Mouse (Mus musculus) embryonic facial prominence, embryonic 11.5 days (tissue): ENCODE measurements around the gene Atad3a. TPM values are rescaled to one million over a fixed set of nuclear protein-coding genes. Genes with fewer than 3 reads are reported as not detected.

Source experiments
- ATAC-seq: fragments of 200-750 bp; cut with Nextera tagmentation; replicated peaks from 2 replicates; pipeline ENCODE4 v1.8.0; 2017; ENCODE audit warnings: low read depth; ENCODE audit not compliant: insufficient number of reproducible peaks, low FRiP score, low TSS enrichment
- DNase-seq: peaks from one replicate; pipeline ENCODE4 v3.0.0-alpha.2; 2015; ENCODE audit warnings: low spot score
- H3K27ac ChIP-seq: fragments of 300-500 bp; sonication (generic); replicated peaks from 2 replicates; pipeline ENCODE4 v1.5.1; 2014; ENCODE audit warnings: mild to moderate bottlenecking, low read depth, low read length, control low read depth
- H3K27me3 ChIP-seq: fragments of 300-500 bp; sonication (generic); 2 replicates; pipeline ENCODE4 v1.6.1; 2014; ENCODE audit warnings: mild to moderate bottlenecking, low read length, moderate library complexity, mixed read lengths; ENCODE audit not compliant: control insufficient read depth, insufficient read depth
- H3K36me3 ChIP-seq: fragments of 300-500 bp; sonication (generic); replicated peaks from 2 replicates; pipeline ENCODE4 v1.6.1; 2014; ENCODE audit warnings: low read depth, mild to moderate bottlenecking, low read length, moderate library complexity, mixed read lengths; ENCODE audit not compliant: control insufficient read depth, insufficient read depth
- H3K4me1 ChIP-seq: fragments of 300-500 bp; sonication (generic); 2 replicates; pipeline ENCODE4 v1.6.1; 2014; ENCODE audit warnings: low read length, mixed read lengths; ENCODE audit not compliant: control insufficient read depth, insufficient read depth
- H3K4me2 ChIP-seq: fragments of 300-500 bp; sonication (generic); 2 replicates; pipeline ENCODE4 v1.6.1; 2014; ENCODE audit warnings: low read depth, mild to moderate bottlenecking, control low read depth, low read length, moderate library complexity
- H3K4me3 ChIP-seq: fragments of 300-500 bp; sonication (generic); 2 replicates; pipeline ENCODE4 v1.5.1; 2014; ENCODE audit warnings: low read depth, low read length, control low read depth
- H3K9ac ChIP-seq: fragments of 300-500 bp; sonication (generic); replicated peaks from 2 replicates; pipeline ENCODE4 v1.6.1; 2014; ENCODE audit warnings: mild to moderate bottlenecking, control low read depth, low read length
- H3K9me3 ChIP-seq: fragments of 300-500 bp; sonication (generic); replicated peaks from 2 replicates; pipeline ENCODE4 v1.6.1; 2016; ENCODE audit warnings: mild to moderate bottlenecking, low read length, inconsistent platforms, mixed read lengths; ENCODE audit not compliant: control insufficient read depth
- WGBS: fragments of 180-500 bp; shearing (Covaris S2); extraction: QIAGEN DNeasy Blood & Tissue Kit; methylation state at CpG from one replicate; pipeline ENCODE4 v1.1.7; 2014; 5-methylcytosine and 5-hydroxymethylcytosine counted together
- polyA plus RNA-seq: library from polyadenylated mRNA; unstranded; fragments of >200 nt; fragmentation: Nextera tagmentation; extraction: Ambion mirVana; gene quantifications from 2 replicates; pipeline ENCODE4 v1.2.1, GENCODE M21; 2014

The Atad3a gene
- polyA plus RNA-seq, 1 experiment from 2014 or later, result 79.0 TPM

GRCm38 (mm10) chr4:155761356-155762099, 635 bp upstream of the Atad3a start:
- Histone ChIP-seq H3K9me3 (no peaks in the 10 kb centered on the region), H3K36me3 (no peaks in the 10 kb centered on the region; the same call in 1 of the 2 replicates), H3K27ac (0 out of 2 replicates have a peak overlapping the region, but pooled peaks have one; percentile 0), H3K4me2 (peak overlapping the region; percentile 87), H3K9ac (peak overlapping the region; percentile 61), H3K27me3 (no peaks in the 10 kb centered on the region), H3K4me1 (no peaks in the 10 kb centered on the region; the same call in none of the 2 replicates), H3K4me3 (peak overlapping the region; percentile 88)
- DNase-seq, result no peak
- WGBS, result 2% methylated on average over 28 of the region's 28 CpGs
- ATAC-seq, result 0 out of 2 replicates have a peak, but pooled peaks have one; percentile 12

GRCm38 (mm10) chr4:155759862-155760612, 856 bp downstream of the Atad3a start:
- 4% methylated on average over 10 of the region's 10 CpGs for WGBS
- peak overlapping the region; percentile 87 for H3K4me2 ChIP-seq
- no peak for ATAC-seq
- H3K4me1 ChIP-seq, result no peaks in the 10 kb centered on the region; the same call in none of the 2 replicates
- peaks cover 4% of the 10 kb centered on the region for H3K36me3 ChIP-seq
- peak; percentile 59 for DNase-seq
- peak overlapping the region; percentile 70 for H3K9ac ChIP-seq
- no peaks in the 10 kb centered on the region for H3K27me3 ChIP-seq
- no peak overlapping the region; the same call in 1 of the 2 replicates for H3K27ac ChIP-seq
- H3K9me3 ChIP-seq, result no peaks in the 10 kb centered on the region
- peak overlapping the region; percentile 88 for H3K4me3 ChIP-seq

DNA sequence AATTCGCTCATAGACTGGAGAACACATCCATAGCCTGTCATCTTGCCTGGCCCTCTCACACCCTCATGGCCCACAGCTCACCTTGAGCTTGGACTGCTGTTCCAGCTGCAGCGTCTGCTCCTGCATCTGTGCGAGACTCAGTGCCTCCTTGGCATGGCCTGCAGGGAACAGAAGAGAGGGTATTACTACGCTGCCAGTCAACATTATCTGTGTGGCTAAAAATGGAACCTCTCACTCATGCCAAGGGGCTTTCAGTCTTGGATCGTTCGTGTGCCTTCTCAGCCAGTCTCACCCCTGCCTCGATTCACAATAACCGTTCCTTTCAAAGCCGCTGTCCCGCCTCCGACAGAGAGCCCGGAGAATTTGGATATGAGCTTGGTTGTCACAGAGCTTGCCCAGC, 3.9 kb downstream of the Atad3a start:
- Histone ChIP-seq H3K36me3 (peaks cover 9% of the 10 kb centered on the region), H3K27ac (no peak overlapping the region), H3K9ac (no peak overlapping the region), H3K9me3 (no peaks in the 10 kb centered on the region), H3K27me3 (no peaks in the 10 kb centered on the region), H3K4me1 (no peaks in the 10 kb centered on the region; the same call in none of the 2 replicates), H3K4me2 (no peak overlapping the region), H3K4me3 (no peak overlapping the region)
- 92% methylated on average over 12 of the region's 12 CpGs for WGBS
- no peak for ATAC-seq
- DNase-seq, result no peak

DNA sequence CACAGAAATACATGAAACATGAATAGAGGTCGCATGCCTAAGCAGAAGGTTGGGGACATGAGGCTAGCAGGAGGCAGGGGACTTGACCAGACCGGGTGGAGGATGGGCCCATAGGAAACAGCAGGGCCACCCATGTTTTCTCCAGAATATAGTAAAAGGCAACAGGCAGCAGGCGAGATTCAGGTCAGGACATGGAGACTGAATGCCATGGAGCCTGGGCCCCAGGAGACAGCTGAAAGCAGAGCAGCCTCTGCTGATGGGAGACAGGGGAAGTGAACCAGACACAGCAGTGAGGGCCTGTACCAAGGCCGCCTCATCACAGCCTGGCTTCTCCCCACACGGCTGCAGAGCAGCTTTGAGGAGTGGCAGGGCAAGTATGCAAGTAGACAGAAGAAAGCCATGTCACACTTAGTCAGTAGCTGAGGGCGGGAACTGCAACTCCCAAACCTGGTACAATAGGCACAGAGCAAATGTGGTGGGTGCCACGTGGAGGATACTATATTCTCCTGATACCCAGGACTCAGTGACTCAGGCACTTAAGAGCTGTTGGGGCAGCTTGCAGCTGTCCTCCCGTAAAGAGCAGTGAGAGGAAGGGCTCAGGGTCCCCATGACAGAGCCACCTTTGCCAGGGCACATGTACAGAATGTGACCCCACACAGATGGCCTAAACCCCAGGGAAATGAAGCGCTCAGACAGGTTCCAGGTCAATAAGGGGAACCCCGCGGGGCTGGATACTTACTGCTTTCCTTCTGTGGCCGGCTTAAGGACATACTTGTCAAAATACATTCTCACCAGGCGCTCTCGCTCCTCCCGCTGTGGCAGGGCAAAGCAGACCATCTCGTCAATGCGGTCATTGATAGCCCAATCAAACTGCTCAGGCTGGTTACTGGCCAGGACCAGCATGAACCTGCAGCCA, 14.1 kb downstream of the Atad3a start:
- Histone ChIP-seq H3K4me2 (no peak overlapping the region), H3K9me3 (no peaks in the 10 kb centered on the region), H3K27me3 (no peaks in the 10 kb centered on the region), H3K9ac (no peak overlapping the region), H3K4me3 (no peak overlapping the region), H3K36me3 (peaks cover 17% of the 10 kb centered on the region), H3K4me1 (no peaks in the 10 kb centered on the region), H3K27ac (no peak overlapping the region)
- ATAC-seq, result no peak
- WGBS, result 89% methylated on average over 17 of the region's 17 CpGs
- no peak for DNase-seq

DNA sequence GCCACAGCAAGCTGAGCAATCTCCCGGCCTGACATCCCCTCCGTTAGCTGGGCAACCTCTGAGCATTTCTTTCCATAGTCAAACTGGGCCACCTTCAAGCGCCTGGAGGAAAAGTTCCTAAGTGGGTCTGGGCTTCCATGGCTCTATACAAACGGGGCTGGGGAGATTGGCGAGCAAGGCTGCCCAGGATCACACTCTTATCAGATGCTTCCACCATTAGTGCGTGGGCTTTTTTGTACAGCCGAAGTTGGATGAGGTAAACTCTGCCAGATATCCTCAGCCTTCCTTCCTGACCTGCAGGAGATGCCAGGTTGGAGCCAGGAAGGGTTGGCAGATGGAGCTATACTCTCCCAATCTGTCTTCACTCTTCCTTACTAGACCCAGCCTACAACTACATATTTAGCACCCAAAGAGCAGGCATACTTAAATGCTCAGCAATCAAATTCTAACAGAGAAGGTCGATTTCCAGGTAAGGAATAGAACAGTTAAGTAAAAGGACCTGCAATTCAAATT, 14.8 kb downstream of the Atad3a start:
- DNase-seq, result no peak
- Histone ChIP-seq H3K27ac (no peak overlapping the region), H3K4me3 (no peak overlapping the region), H3K4me2 (no peak overlapping the region), H3K9me3 (no peaks in the 10 kb centered on the region), H3K4me1 (no peaks in the 10 kb centered on the region), H3K27me3 (no peaks in the 10 kb centered on the region), H3K36me3 (peaks cover 17% of the 10 kb centered on the region), H3K9ac (no peak overlapping the region)
- no peak for ATAC-seq
- WGBS, result 86% methylated on average over 8 of the region's 8 CpGs

- no peaks in the 10 kb centered on the region for H3K4me1 ChIP-seq
- no peak for ATAC-seq
- no peak overlapping the region for H3K4me3 ChIP-seq
These were observed 15.8 kb downstream of the Atad3a start for GRCm38 (mm10) chr4:155745136-155745535.

GRCm38 (mm10) chr4:155744474-155744873, 16.4 kb downstream of the Atad3a start:
- DNase-seq (no peak), ATAC-seq (no peak)
- Histone ChIP-seq H3K4me2 (no peak overlapping the region), H3K27ac (no peak overlapping the region), H3K9me3 (no peaks in the 10 kb centered on the region), H3K27me3 (no peaks in the 10 kb centered on the region), H3K36me3 (peaks cover 8% of the 10 kb centered on the region), H3K9ac (no peak overlapping the region), H3K4me3 (no peak overlapping the region), H3K4me1 (no peaks in the 10 kb centered on the region)
- 96% methylated on average over 8 of the region's 8 CpGs for WGBS

More at GRCm38 (mm10) chr4:155745136-155745535, 15.8 kb downstream of the Atad3a start:
- Histone ChIP-seq H3K9ac (no peak overlapping the region), H3K36me3 (peaks cover 11% of the 10 kb centered on the region), H3K4me2 (no peak overlapping the region), H3K9me3 (no peaks in the 10 kb centered on the region), H3K27ac (no peak overlapping the region), H3K27me3 (no peaks in the 10 kb centered on the region)
- WGBS, result 85% methylated on average over 5 of the region's 5 CpGs
- no peak for DNase-seq
